Mouse (Mus musculus) megakaryocyte, embryonic 14.5 days (primary cell): ENCODE results near the gene Wnt4.

Experiments used
- FLI1 ChIP-seq: IDR thresholded peaks from 2 replicates; pipeline ENCODE4 v1.6.1; 2012; ENCODE audit warnings: low read length, inconsistent platforms, mixed read lengths
- GATA1 ChIP-seq: IDR thresholded peaks from 3 replicates; pipeline ENCODE4 v1.6.1; 2012; ENCODE audit warnings: mixed read lengths, low read length, inconsistent platforms, borderline replicate concordance

DNA sequence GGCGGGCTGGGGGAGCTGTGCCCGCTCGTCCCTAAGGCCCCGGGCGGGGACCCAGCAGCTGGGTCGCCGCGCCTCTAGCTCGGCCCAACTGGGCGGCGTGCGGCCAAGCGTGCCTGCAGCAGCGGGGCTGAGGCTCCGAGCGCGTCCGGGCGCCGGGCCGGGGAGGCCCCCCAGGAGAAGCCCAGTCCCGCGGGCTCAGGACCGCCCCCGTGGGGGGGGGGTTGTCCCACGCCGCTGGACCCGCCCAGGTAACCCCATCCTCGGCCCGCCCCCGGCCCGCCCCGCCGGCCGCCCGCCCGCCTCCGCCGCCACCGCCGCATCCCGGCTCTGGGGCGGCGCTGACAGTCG is at the start of gene Wnt4:
- TF ChIP-seq GATA1 (no peak), FLI1 (no peak)
